Mouse (Mus musculus): Measurements from ENCODE around the gene Il9r.

DNA sequence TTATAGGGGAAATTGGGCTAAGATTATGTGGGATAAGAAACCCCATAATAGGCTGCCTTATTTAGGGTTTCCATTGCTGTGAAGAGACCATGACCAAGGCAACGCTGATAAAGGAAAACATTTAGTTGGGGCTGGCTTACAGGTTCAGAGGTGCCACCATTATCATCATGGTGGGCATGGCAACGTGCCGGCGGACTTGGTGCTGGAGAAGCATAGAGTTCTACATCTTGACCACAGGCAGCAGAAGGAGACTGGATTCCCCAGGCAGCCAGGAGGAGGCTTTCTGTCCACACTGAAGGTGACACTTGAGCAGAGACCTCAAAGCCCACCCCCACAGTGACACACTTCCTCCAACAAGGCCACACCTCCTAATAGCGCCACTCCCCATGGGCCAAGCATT lies 48.8 kb downstream of the Il9r start:
- no peak for TF ChIP-seq CTCF (IDR thresholded peaks at IDR 0.05; ENCODE audit: low read depth)
- TF ChIP-seq EP300 (IDR thresholded peaks at IDR 0.05; ENCODE audit: low read depth) = no peak

Measured in liver, postnatal 0 days (tissue).